Mouse (Mus musculus) hindlimb bud, embryonic 11.5 days (tissue): Measurements from ENCODE around the gene E2f6.

ENCODE experiments used
- DNase-seq: peaks from one replicate; pipeline ENCODE4 v3.0.0-alpha.2; 2012; ENCODE audit warnings: low read depth, low spot score; ENCODE audit errors: extremely low spot score

The E2f6 gene

DNA sequence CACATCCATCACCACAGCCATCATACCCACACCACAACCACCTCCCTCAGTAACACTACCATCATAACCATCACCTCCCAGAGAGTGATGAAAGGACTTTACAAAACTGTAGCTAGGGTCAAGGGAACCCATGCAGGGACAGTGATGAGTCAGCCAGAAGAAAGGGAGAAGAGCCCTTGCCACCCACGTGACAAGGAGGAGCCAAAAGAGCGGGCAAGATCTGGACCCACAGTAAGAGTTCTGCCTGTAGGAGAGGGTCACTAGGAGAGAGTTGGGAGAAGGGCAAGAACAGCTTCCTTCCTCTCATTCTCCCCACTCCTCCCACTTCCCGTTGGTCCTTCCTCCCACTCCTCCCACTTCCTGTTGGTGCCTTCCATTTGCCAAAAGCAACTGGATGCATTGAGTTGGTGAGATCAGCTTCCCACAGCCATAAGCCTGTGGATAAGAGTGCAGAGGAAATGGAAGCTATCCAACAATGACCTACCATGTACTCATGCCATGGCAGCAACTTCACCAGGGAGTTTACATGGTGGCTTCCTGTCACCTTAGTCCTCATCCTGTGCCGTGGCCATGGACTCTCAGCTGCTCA, 36.5 kb downstream of the E2f6 start:
- no peak for DNase-seq

DNA sequence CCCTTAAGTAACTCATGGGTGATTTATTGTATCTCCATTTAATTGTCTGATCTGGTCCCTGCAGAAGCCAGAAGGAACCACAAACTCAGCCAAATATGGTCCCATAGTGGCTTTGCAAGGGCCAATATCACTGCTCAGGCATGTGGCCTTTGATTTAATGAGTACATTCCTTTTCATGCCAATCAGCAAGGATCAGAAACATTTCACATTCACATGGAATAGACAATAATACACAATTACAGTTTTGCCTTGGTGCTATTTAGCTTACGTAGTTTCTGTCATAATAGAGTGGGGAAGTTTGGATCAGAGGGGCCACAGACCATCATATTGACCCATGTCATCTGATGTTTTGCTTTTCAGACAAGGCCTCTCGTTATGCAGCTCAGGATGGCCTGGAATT, 37.7 kb downstream of the E2f6 start:
- DNase-seq = no peak

DNA sequence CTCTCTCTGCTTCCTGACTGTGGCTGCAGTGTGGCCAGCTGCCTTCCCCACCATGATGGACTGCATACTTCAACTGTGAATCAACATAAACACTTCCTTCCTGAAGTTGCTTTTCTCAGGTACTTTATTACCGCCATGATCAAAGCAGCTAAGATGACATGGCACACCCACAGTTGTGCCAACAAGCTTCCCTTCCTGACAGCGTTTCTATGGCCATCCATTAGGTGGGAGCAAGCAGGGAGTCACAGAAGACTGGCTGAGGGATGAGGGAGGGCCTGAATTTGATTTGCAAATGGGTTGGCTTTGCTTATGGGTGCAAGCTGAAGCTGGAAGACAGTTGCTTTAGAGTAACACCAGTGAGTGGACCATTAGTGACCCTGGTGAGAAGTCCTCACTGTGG, 39.1 kb downstream of the E2f6 start:
- no peak for DNase-seq

DNA sequence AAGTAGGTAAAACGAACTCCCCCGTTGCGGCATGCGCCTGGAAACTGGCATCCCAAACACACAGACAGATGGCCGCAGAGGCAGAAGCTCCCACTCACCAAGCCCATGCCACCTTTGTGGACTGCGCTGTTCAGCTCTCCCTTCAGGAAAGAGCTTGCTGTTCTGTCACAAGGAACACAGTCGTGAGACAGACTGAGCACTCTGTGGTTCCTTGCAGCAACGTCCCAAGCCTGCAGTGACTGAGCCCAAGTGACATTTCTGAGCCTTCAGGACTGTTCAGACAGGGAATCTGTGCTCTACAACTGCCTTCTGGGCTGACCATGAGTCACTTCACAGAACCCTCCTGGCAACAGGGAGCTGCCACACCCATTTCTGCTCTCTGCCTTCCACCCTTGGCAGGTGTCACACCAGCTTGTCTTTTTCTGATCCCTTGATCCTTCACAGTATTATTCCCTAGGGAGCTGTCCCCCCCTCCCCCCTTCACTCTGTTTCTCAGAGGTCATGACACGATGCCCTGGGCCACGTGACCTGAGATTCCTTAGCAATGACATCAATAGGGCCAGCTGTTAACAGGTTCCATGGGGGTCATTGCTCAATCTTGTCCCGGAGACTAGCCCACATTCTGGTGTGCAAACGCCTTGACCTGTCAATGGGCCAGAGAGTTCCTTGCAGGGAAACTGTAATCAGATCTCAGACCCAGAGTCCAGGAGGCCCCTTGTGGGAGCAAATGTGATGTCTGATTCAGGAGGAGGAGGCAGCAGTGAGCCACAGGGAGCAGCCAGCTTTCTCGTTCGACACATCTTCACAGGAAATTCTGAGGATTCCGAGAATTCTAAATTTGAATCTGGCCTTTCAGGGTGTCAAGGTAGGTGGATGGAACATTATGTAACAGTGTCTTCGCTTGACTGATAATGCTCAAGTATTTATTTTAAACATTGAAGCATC, 39.9 kb downstream of the E2f6 start:
- no peak for DNase-seq

DNA sequence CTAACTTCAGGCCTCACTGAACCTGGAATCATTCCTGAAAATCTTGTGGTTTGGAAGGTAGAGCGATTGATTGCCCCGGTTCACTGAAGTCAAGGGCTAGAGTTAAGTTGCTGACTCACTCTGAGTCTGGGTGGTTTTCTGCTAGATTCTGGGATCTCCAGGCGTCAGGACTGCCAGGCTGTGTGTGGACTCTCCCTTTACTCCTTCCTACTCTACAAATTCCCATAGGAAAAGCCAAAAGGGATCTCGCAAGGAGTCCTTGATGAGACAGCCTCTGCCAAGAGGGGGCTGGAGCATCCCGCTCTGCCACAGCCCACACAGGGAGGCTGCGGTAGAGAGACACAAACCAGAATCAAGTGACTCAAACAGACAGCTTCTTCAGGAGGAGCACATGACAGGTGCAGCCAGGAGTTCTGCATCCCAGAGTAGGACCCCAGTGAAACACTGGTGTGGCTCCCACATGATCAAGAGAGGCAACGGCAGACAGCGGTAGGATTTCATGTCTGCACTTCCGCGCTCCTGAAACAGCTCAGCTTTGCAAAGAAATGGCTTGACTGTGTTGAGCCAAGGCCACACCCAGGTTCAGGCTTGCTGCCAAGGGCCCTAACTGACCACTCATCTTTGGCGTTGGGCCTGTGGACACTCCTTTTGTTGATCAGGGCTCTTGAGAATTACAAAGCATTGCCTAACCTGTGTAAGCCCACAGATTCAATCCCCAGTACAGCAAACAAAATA, 42.8 kb downstream of the E2f6 start:
- DNase-seq = no peak

DNA sequence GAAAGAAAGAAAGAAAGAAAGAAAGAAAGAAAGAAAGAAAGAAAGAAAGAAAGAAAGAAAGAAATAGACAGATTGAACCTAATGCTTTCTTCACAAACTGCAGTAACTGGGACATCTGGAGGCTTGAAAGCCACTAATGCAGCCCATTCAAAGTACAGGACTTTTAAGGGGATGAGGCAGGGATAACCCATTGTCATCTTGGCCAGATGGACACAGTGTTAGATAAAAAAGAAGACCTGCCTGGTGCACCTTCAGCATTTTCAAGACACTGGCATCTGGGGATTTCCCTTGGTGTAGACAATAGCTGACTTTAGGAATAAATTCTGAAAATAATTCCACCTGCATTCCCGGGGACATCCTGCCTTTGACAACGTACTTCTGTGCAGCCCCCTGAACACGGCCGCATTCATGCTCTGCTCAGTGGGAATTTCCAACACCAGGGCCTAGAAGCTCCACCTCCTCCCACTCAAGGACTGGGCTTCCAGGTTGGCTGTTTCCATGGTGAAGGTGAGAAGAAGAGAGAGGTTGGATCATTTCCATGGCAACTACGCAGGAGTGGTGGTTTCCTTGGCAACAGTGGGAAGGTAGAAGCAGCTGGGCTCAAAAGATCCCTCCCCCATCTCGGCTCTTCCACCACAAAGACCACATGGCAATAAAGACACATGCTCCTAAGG, 45.0 kb downstream of the E2f6 start:
- no peak for DNase-seq

DNA sequence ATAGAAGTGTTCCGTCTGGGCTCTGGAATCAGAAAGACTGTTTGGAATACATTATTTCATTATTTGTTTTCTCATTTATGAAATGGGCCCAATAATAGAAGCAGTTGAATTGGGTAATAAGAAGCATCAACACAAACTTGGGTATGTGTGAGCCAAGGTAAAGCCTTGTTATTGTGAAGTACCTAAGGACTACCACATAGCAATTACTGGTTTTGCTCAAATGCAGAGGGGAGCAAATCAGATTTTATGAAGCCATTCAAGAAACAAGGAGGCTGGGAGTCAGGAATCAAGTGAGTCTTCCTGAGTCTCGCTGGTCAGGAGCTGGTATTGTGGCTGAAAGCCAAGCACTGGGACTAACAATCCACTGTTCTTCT, 45.5 kb downstream of the E2f6 start:
- DNase-seq = no peak

DNA sequence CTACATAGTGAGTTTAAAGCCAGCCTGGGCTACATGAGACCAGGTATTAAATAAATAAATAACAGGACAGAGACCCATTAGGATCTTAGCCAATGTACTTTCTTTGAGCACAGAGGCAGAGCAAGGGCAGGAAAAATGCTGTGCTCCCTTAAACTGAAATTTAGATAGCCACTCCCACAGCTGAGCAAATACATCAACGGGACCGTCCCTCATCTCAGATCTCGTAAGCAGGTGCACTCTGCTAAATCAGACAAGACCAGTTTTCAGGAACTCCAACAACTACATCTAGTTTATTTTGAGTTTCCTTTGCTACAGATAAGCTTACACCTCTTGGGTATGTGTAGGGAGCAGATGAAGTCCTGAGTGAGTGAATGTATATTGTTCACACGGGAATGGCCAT, 47.3 kb downstream of the E2f6 start:
- DNase-seq = no peak

DNA sequence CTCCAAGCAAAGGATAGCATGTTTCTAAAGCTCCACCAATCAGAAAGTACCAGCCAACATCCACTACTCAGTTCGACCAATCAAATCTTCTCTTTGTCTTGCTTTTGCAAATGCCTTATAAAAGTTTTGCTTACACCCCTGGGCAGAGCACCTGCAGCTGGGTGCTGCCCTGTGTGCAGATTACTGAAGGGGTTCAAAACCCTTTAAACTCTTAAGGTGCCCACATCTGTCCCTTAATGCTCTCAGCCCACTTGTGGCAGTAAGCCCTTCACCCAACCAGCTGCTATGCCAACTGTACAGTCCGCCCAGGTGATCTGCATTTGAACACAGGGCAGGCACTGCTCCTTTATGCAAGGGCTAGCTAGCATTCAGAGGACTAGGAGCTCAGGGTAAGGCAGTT, 49.0 kb downstream of the E2f6 start:
- no peak for DNase-seq

DNA sequence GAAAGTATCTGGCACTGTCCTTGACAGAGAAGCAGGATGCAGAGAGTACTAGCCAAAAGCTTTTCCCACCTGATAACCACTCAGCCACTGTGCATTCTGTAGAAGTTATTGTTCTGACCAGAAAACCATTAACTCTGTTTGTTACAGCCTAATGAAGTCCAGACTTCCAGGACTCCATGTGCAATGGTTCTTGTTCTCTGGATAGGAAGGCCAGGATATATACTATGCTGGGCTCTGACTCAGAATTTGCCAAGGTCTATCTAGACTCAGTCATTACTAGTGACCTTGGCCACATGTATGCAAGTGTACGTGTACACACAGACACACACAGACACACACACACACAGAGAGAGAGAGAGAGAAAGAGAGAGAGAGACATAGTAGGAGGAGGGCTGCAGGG, 49.8 kb downstream of the E2f6 start:
- DNase-seq = no peak

DNA sequence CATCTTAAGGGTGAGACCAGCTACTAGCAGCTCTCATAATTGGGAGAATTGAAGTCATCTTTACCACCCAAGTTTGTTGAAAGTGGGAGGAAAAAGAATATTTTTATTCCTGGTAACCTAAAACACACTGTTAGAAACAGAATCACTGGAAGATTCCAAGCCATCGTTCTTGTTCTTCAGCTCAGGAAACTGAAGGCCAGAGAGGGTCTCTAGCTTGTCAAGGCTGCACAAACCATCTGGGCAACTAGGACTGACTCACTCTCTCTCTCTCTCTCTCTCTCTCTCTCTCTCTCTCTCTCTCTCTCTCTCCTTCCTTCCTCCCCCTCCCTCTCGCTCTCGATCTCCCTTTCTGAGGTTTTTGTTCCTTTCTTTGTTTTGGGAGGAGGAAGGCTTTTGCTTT, 50.2 kb downstream of the E2f6 start:
- DNase-seq = no peak

DNA sequence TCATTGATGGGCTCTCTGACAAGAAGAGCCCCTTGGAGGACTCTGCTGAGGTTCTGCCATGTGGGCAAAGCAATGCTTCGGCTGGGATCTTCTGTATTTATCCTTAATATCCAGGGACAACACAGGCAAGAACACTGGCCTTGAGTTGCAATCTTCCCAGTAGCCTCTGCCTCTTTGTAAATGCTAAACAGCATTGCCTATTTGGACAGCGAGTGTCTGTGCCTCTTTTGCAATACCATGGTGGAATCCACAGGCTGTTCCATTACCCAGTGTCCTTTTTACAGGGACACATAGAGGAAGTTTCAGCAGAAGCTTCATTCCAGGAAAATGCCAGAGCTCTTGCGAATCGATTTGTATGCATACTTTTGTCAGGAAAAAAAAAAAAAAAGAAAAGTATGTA, 53.7 kb downstream of the E2f6 start:
- no peak for DNase-seq

DNA sequence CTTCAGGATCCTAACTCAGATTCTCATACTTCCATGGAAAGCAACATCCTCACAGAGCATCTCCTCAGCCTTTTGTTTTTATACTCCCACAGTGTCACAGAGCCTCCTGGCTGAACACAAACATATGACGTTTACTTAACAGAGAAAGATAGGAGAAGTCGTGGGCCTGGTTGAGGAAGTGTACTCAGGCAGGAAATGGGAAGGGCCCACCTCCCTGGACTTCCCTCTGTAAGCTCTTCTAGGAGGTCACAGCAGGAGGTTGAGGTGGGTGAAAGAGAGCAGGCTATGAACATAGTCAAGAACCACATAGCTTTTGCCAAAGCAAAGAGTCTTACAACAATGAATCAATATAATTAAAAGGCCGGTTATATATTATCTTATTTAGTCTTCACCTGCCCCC, 55.1 kb downstream of the E2f6 start:
- no peak for DNase-seq

DNA sequence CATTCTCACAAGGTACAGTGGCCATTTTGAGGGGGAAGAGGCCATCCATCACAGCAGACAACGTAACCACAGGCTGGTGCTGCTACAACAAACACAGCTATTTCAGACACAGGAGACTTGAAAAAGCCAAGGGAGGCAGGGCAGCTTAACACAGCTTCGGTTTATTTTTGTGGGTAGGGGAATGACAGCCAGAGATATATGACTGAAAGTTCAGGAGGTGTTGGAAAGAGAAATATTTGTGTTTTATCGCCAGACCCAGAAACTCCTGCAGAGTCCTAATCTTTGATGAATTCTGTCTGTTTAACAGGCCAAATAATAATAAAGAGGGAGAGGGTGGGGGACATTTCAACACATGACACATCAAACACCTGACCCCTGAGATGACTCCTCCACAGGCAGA, 55.7 kb downstream of the E2f6 start:
- no peak for DNase-seq

DNA sequence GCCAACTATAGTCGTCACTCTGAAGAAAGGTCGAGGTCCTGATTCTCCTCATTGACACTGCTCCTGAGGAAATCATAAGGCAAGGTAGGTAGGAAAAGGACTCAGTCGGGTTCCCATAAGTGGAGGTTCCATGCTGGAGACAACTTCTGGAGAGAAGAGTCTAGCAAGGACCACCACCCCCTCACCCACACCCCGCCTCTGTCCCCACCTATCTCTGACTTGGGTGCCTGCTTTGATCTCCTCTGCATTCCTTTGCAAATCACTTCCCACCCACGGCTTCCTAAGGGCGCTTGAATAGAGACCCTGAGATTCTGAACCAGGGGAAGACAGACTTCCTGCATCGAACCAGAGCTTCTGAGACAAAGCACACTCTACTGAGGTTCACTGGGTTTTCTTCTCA, 56.5 kb downstream of the E2f6 start:
- no peak for DNase-seq

DNA sequence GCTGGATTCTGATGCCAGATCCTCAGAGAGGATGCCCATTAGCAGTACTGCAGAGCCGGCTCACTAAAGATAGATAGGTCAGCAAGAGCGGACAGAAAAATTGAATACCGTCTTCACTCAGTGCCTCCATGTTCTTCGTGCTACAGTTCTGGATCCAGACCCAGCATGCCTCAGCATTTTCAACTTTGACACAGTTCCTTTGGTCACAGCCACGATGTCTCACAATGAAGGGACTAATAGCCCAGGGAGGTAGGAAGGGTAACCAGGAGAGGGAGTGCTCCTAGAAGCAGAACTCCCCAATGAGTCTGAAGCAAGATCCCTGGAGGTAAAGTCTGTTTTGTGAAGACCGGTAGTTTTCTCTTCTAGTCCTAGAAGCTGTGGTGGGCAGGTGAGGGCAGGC, 57.9 kb downstream of the E2f6 start:
- no peak for DNase-seq

DNA sequence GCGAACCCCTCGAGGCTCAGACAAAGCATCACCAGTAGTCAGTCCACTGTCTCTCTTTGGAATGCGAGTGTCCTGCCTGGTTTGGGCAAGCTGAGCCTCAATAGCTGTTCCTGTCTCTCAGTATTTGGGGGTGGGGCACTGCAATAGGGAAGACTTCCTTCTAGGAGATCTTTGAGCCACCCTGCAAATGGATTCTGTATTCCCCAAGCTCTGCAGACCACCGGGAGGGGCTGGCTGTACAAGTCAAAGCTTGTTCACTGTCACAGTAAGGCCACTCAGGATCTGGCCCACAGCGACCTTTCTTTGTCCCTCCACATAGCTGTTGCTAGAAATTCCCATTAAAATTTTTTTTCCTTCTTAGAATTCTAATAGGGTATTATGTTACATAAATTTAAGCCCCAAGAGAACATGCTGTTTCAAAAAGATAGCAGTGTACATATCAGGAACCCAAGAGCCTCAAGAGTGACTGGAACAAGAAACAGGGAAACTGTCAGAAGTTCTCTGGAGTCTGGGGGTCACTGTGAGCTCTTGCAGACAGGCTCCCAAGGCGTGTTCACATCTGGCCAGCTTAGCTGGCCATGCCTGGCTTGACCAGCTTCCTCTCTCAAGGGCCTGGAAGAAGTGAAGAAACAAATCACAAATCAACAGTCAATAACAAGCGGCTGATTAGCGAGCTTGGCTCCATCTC, 58.5 kb downstream of the E2f6 start:
- DNase-seq = no peak

DNA sequence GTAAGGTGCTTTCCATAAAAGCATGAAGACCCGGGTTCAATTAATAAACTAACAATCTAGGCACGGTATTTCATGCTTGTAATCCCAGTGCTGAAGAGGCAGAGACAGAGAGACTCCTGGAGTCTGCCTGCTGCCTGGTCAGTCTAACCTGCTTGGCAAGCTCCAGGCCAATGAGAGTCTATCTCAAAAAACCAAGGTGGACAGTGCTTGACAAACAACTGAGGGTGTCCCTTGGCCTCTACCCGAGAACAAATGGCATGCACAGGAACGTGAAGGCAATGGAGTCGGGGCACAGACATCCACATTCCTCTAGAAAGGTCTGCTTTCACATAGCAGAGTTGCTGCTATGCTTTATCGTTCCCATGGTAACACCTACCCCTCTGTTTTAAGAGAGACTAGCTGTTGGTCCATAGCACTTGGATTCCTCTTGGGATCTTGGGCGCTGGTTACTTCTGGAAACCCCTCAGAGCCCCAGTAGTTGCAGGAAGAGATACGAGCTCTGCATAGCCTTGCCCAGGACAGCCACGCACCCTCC, 59.2 kb downstream of the E2f6 start:
- no peak for DNase-seq

DNA sequence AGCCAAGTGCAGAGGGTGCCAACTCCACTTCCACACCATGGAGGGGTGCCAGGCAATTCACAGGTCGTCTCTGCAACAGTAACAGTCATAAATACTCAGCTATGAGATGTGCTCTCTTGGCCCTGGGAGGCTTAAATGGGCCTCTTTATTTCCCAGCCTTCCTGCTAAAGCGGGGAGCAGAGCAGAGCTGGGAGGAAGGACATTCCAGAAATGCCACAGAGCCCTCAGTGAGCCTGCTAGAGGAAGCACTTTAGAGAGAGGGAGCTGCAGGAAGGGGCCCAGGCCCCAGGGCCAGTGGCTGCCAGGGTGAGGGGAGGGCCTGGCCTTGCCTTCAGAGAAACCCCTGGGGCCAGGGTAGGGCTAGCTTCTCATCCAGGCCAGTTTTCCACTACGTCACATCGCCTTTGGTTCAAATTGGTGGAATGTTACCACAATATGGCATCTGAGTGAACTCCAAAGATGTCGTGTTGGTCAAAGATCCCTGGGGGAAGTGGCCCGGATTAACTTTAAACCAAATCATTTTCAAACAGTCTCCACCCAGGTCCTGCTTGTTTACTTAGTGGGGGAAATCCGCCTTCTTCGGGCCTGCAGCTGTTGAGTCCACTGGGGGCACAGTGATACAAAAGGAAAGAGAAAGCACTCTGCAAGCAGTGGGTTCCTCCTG, 59.8 kb downstream of the E2f6 start:
- DNase-seq = no peak

DNA sequence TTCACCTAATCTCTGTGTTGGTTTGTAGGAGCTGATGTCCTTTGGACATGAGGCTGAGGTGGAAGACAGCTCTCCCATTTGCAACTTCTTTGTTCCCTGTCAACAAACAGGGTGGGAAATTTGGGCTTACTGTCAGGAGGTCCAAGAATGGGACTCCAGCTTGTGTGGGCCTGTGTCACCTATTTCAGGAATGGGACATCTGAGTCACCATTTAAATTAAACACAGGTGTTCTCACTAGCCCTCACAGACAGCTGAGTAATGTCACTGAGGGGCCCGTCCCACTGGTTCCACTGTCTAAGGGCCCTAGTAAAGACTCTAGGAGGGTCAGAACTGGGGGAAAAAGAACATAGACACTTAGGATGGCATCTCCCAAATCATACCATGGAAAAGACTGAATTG, 61.2 kb downstream of the E2f6 start:
- DNase-seq = no peak
